Mouse (Mus musculus): ENCODE results near the gene Gm45062.

Gm45062 gene

GRCm38 (mm10) chr6:8631986-8632632 lies 372.9 kb downstream of the Gm45062 start:
- DNase-seq, result no peak

GRCm38 (mm10) chr6:8632701-8633100 lies 373.5 kb downstream of the Gm45062 start:
- no peak for DNase-seq

- DNase-seq, result no peak
These were observed 378.9 kb downstream of the Gm45062 start for GRCm38 (mm10) chr6:8638122-8638521.

GRCm38 (mm10) chr6:8638899-8639298 lies 379.6 kb downstream of the Gm45062 start:
- no peak for DNase-seq

- no peak for DNase-seq
These were observed 380.3 kb downstream of the Gm45062 start for GRCm38 (mm10) chr6:8639526-8639925.

- DNase-seq, result no peak
These were observed 381.6 kb downstream of the Gm45062 start for GRCm38 (mm10) chr6:8640863-8641262.

- no peak for DNase-seq
These were observed 385.5 kb downstream of the Gm45062 start for GRCm38 (mm10) chr6:8644703-8645102.

GRCm38 (mm10) chr6:8645708-8646107 lies 386.5 kb downstream of the Gm45062 start:
- DNase-seq, result no peak

Measured in right cerebral cortex, postnatal 4 days (tissue).